Mouse (Mus musculus): ENCODE data around the gene Ildr1.

- TF ChIP-seq POLR2A (IDR thresholded peaks at IDR 0.05; ENCODE audit: insufficient read length, low read depth): no peak
- no peak for TF ChIP-seq USF1 (IDR thresholded peaks at IDR 0.05; ENCODE audit: low read depth)
Observed at GRCm38 (mm10) chr16:36661330-36661729, 32.4 kb upstream of the Ildr1 start.

All from myocyte (in vitro differentiated cells).